ENCODE assay signal across 8 mouse cellular contexts in the genomic region with DNA sequence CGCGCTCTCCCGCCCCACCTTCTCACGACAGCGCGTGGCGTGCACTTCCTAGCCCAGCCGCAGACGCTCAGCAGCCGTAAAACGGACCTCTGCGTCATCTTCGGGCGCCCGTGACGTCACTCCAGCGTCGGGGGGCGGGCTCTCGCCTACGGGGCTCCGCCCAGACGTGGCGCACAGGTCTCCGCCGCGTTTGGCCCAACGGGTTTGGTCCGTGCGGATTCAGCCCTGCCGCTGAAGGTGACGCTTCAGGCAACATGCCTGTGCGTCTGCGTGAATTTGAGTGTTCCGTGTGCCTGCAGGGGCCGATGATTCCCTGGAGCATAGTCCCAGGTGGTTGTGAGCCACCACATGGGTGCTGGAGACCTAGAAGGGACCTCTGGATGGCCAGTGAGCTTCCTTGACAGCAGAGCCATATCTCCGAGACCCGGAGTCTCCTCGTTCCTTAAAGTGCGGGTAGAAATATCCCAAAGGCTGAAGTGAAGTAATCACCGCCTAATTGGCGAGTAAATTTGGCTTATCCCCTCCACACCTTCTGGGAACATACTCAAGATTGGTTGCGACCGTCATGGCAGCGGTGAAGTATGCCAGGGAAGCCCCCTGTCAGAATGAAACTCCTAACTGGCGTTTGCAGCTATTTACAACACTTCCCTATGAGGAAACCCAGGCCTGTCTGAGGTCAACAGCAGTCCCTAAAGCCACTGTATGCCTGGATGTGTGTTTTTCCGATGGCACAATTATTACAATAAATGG. TPM values are rescaled to one million over a fixed set of nuclear protein-coding genes. Genes with fewer than 3 reads are reported as not detected.
DNase-seq lines count a peak whose midpoint lies in the region; ATAC-seq lines count a peak whose summit lies in the region.

A gene (minus strand): TSS at position 110 of the 750 bp plus-strand sequence.

- peak; percentile 98 for ATAC-seq in erythroblast, adult 5-6 weeks (replicated peaks; ENCODE audit: low FRiP score, poor library complexity, severe bottlenecking)
- peak; percentile 97 for ATAC-seq in kidney, embryonic 15.5 days (replicated peaks; ENCODE audit: low FRiP score)
- peak; percentile 92 for ATAC-seq in monocyte, adult 5-6 weeks (replicated peaks; ENCODE audit: insufficient number of reproducible peaks, low FRiP score, low TSS enrichment, poor library complexity, severe bottlenecking)

- under 1% methylated on average over 47 of the region's 47 CpGs for WGBS in heart, embryonic 10.5 days
- under 1% methylated on average over 47 of the region's 47 CpGs for WGBS in kidney, embryonic 15.5 days

- H3K4me1 ChIP-seq in heart, embryonic 10.5 days, result peaks cover 11% of the 10 kb centered on the region
- peaks cover 11% of the 10 kb centered on the region for H3K4me1 ChIP-seq in kidney, embryonic 15.5 days

- H3K27ac ChIP-seq in heart, embryonic 10.5 days, result peak within 1 kb of the TSS; percentile 95
- H3K27ac ChIP-seq in kidney, embryonic 15.5 days, result peak within 1 kb of the TSS; percentile 86

- H3K4me2 ChIP-seq in kidney, embryonic 15.5 days, result peak within 1 kb of the TSS; percentile 65

- peak; percentile 99 for DNase-seq in B cell, adult 2 months
- peak; percentile 98 for DNase-seq in brain, adult 2 months (ENCODE audit: low read depth, low spot score)
- DNase-seq in heart, embryonic 10.5 days (ENCODE audit: low spot score), result peak; percentile 98
- peak; percentile 97 for DNase-seq in liver
- DNase-seq in spleen, postnatal 4 days (ENCODE audit: low spot score in 2 of 2), result peak; percentile 97 to 100

- H3K27me3 ChIP-seq in heart, embryonic 10.5 days (ENCODE audit: insufficient read depth, poor library complexity, severe bottlenecking), result no peaks in the 10 kb centered on the region
- H3K27me3 ChIP-seq in kidney, embryonic 15.5 days, result no peaks in the 10 kb centered on the region

- no peaks in the 10 kb centered on the region for H3K9me3 ChIP-seq in heart, embryonic 10.5 days
- no peaks in the 10 kb centered on the region for H3K9me3 ChIP-seq in kidney, embryonic 15.5 days (replicated peaks)

- H3K36me3 ChIP-seq in heart, embryonic 10.5 days, result peaks cover 5% of the 10 kb centered on the region; the same call in 1 of the 2 replicates
- H3K36me3 ChIP-seq in kidney, embryonic 15.5 days, result peaks cover 14% of the 10 kb centered on the region

- peak within 1 kb of the TSS; percentile 68 for H3K9ac ChIP-seq in kidney, embryonic 15.5 days

- peak within 1 kb of the TSS; percentile 79 for H3K4me3 ChIP-seq in heart, embryonic 10.5 days
- peak within 1 kb of the TSS; percentile 75 for H3K4me3 ChIP-seq in kidney, embryonic 15.5 days (replicated peaks)

RNA-seq across cellular contexts. Expression of the gene that starts here (rescaled TPM):
- 4.2 TPM in 2 replicates for total RNA-seq in erythroblast, adult 5-6 weeks (2015; ENCODE audit: low replicate concordance)
- 3.6 and 13.5 TPM in 2 replicates for total RNA-seq in erythroblast, adult 5-6 weeks (2017; ENCODE audit: low replicate concordance)
- polyA plus RNA-seq in heart, embryonic 10.5 days (2016; fragmentation: Nextera tagmentation; extraction: Ambion mirVana), result 14.8 and 21.3 TPM in 2 replicates
- 16.8 and 18.1 TPM in 2 replicates for polyA plus RNA-seq in kidney, embryonic 15.5 days (2015; fragmentation: Nextera tagmentation; extraction: Ambion mirVana)
- total RNA-seq in monocyte, adult 5-6 weeks (2017), result 24.6 to 38.8 TPM (median 37.2 TPM) in 3 replicates

Comparison
In these comparisons a context has a peak if more than half of its experiments do, and no peak if none do; other contexts are left out.
1. Peak in every context shown above with its lines: DNase-seq, ATAC-seq, H3K4me3 ChIP-seq and H3K27ac ChIP-seq.